ENCODE assay signal across 26 mouse cellular contexts in the genomic region with DNA sequence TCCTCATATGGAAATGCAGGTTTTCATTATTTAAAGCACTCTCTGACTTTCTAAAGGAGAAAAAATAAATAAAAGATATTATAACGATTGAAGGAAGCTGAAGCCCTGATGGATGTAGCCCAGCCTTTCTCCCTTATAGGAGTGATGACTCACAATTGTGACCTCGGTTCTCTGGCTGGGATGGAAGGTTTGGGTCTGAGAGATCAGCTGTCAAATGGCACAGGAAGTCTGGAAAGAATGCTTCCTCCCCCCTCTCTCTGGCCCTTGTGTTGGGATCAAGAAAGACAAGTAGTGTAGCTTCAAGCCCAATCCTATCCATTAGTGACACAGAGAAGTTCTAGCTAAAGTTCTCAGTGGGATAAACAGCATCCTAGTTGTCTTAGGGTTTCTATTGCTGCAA. TPM values are rescaled to one million over a fixed set of nuclear protein-coding genes. Genes with fewer than 3 reads are reported as not detected.
"Had no signal": no experiment of that assay in that cellular context is flagged by ENCODE, and none has a peak within 500 bp of the region (broad histone marks: within the 10 kb centered on the region; RNA-seq: fewer than 3 reads in every experiment).

No protein-coding gene starts in this region.

- DNase-seq: lung, adult 2 months; lung, postnatal 14 days; lung, postnatal 36 days; retina, postnatal 1 day; right cerebral cortex, adult 18-20 months; right cerebral cortex, postnatal 25 days; right cerebral cortex, postnatal 4 days; spleen, adult 18-20 months; thymus, adult 18-20 months; thymus, postnatal 25 days; thymus, postnatal 4 days had no signal

- H3K4me2 ChIP-seq: lung, embryonic 15.5 days; midbrain, embryonic 11.5 days; midbrain, embryonic 13.5 days; midbrain, embryonic 15.5 days; neural tube, embryonic 13.5 days; neural tube, embryonic 15.5 days had no signal

- H3K27me3 ChIP-seq: lung, embryonic 15.5 days; midbrain, embryonic 13.5 days; midbrain, embryonic 15.5 days; neural tube, embryonic 13.5 days; neural tube, embryonic 15.5 days had no signal

- ATAC-seq: lung, postnatal 0 days; midbrain, embryonic 13.5 days; midbrain, embryonic 15.5 days had no signal

- H3K4me3 ChIP-seq: lung, embryonic 15.5 days; megakaryocyte, embryonic 14.5 days; midbrain, embryonic 13.5 days; midbrain, embryonic 15.5 days; neural tube, embryonic 13.5 days; neural tube, embryonic 15.5 days had no signal

- H3K36me3 ChIP-seq: lung, embryonic 15.5 days; midbrain, embryonic 13.5 days; midbrain, embryonic 15.5 days; neural tube, embryonic 13.5 days; neural tube, embryonic 15.5 days had no signal

RNA-seq across cellular contexts. Expression of a gene that starts 7.8 kb away (rescaled TPM):
- total RNA-seq: megakaryocyte progenitor cell, adult 5-6 weeks; monocyte, adult 5-6 weeks had no signal
- polyA plus RNA-seq: lung, adult 2 months; macrophage; midbrain, embryonic 11.5 days; neural tube, embryonic 11.5 days; small intestine, adult 2 months; stomach, embryonic 14.5 days; stomach, embryonic 16.5 days had no signal
